Mouse (Mus musculus): ENCODE measurements around the gene Lgals9. TPM values are rescaled to one million over a fixed set of nuclear protein-coding genes. Genes with fewer than 3 reads are reported as not detected.

Lgals9 gene
- total and polyA plus RNA-seq, 2 experiments from 2014 or later, result 21.8 to 24.0 TPM

DNA sequence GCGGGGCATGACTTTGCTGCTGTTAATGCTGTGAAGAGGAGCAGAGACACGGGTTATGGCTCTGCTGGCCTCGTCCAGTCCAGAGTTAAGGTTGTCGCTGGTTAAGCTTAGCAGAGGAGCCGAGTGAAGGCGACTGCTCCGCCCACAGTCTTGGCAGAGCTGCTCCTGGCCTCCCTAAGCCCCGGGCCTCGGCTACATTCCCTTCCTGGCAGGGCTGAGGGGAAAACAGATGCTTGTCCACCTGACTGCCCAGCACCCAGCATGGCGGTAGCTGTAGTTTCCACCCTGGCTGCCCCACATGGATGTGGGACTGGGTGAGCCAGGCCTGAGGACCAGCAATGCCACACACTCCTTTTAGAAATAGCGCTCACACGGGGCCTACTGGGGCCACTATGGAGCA, 31.5 kb upstream of the Lgals9 start:
- no peak for ATAC-seq
- 62% methylated on average over 12 of the region's 12 CpGs for WGBS

DNA sequence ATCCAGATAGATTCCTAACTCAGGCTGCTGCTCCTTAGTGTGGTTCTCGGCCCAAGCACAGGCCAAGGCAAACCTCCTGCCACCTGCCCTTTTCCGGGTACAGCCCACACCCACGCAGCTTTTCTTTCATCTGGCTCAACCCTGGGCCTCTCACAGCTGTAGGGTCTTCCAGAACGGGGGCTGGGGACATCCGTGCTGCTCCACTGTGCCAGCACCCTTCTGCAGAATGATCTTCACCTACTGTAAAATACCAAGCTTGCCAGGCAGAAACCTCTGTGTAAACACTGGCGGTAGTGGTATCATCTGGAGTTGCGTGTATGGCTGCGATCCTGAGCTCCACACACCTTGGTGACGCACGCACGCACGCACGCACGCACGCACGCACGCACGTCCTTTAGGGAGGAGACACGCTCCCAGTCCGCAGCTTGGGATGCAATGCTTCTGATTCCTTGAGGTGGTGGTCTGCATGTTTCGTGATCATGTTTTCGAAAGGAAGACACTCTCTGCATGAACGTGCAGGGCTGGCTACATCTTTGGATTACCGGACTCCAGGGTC, 31.0 kb upstream of the Lgals9 start:
- H3K4me1 ChIP-seq (ENCODE audit: insufficient read depth, low read length), result no peaks in the 10 kb centered on the region
- H3K27me3 ChIP-seq (ENCODE audit: insufficient read depth, low read length), result no peaks in the 10 kb centered on the region
- WGBS, result 89% methylated on average over 24 of the region's 24 CpGs
- H3K4me2 ChIP-seq (ENCODE audit: low read depth, low read length), result no peak overlapping the region
- H3K9me3 ChIP-seq (ENCODE audit: low read length), result no peaks in the 10 kb centered on the region
- no peak overlapping the region for H3K4me3 ChIP-seq (ENCODE audit: low read length)
- H3K9ac ChIP-seq (replicated peaks; ENCODE audit: low read length), result no peak overlapping the region
- peaks cover 17% of the 10 kb centered on the region for H3K36me3 ChIP-seq (ENCODE audit: insufficient read depth, low read length)
- no peak for ATAC-seq
- TF ChIP-seq CTCF (IDR thresholded peaks at IDR 0.05; ENCODE audit: low read depth), result no peak
- DNase-seq (ENCODE audit: low spot score), result no peak
- H3K27ac ChIP-seq, result no peak overlapping the region

More for the DNA sequence above, 31.5 kb upstream of the Lgals9 start:
- TF ChIP-seq CTCF (IDR thresholded peaks at IDR 0.05; ENCODE audit: low read depth), result no peak
- Histone ChIP-seq H3K27ac (no peak overlapping the region), H3K4me3 (ENCODE audit: low read length) (no peak overlapping the region), H3K4me2 (ENCODE audit: low read depth, low read length) (no peak overlapping the region), H3K4me1 (ENCODE audit: insufficient read depth, low read length) (no peaks in the 10 kb centered on the region), H3K9ac (replicated peaks; ENCODE audit: low read length) (no peak overlapping the region), H3K36me3 (ENCODE audit: insufficient read depth, low read length) (peaks cover 17% of the 10 kb centered on the region), H3K9me3 (ENCODE audit: low read length) (no peaks in the 10 kb centered on the region), H3K27me3 (ENCODE audit: insufficient read depth, low read length) (no peaks in the 10 kb centered on the region)
- peak; percentile 51 for DNase-seq (ENCODE audit: low spot score)

DNA sequence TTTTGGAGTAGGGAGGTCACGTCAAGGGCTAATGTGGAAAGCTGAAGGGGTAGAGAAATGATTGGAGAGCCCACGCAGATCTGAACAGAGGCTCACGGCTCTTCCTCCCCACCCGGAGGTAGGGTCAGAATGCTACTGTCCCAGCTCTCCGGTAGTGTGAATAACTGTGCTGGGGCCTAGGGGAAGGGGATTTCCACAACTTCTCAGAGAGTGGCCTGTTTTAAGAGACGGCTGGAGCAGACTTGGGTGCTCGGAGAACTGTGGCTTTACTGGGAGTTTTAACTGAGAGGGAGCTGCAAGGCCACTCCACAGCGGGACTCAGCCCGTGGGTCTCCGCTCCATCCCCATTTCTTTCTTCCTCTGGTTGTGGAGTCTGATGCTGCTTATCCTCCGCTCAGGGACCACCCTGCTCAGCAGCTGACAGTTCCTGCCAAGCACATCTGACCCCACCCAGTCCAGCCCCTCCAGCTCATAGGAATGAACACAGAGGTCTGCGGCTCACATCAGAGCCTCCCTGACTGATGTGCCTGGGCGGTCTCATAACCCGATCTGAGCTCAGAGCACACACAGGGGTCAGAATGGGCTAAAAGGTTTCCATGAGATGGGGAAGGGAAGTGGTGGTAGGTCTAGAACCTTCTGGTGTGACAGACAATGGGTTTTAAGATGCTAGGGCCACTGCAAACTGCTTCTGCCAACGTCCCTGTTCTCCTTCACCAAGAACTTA, 30.0 kb upstream of the Lgals9 start:
- no peaks in the 10 kb centered on the region for H3K27me3 ChIP-seq (ENCODE audit: insufficient read depth, low read length)
- no peak for TF ChIP-seq CTCF (IDR thresholded peaks at IDR 0.05; ENCODE audit: low read depth)
- WGBS, result 65% methylated on average over 15 of the region's 15 CpGs
- no peak for ATAC-seq
- peaks cover 17% of the 10 kb centered on the region for H3K36me3 ChIP-seq (ENCODE audit: insufficient read depth, low read length)
- no peak overlapping the region for H3K4me3 ChIP-seq (ENCODE audit: low read length)
- H3K9me3 ChIP-seq (ENCODE audit: low read length), result no peaks in the 10 kb centered on the region
- H3K4me2 ChIP-seq (ENCODE audit: low read depth, low read length), result no peak overlapping the region
- H3K27ac ChIP-seq, result no peak overlapping the region
- no peak for DNase-seq (ENCODE audit: low spot score)
- H3K4me1 ChIP-seq (ENCODE audit: insufficient read depth, low read length), result no peaks in the 10 kb centered on the region
- H3K9ac ChIP-seq (replicated peaks; ENCODE audit: low read length), result no peak overlapping the region

DNA sequence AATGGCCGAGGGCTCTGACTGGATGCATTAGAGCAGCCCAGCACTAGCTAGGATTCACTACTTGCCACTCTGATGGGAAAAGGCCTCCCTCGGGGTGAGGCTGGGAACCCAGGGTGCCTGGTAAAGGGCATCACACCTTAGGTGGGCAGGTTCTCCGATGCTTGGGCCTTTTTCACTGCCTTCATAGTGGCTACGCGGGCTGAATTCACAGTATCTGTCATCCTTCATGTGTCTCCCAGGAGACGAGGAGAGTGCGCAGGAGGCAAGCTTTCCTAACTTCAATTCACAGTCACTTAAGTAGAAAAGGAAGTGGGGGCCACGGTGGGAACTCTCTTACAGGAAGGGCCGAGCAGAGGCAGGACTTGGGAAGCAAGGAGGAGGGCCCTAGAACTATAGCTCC, 29.1 kb upstream of the Lgals9 start:
- ATAC-seq, result no peak
- TF ChIP-seq CTCF (IDR thresholded peaks at IDR 0.05; ENCODE audit: low read depth), result no peak
- Histone ChIP-seq H3K4me3 (ENCODE audit: low read length) (no peak overlapping the region), H3K27me3 (ENCODE audit: insufficient read depth, low read length) (no peaks in the 10 kb centered on the region), H3K36me3 (ENCODE audit: insufficient read depth, low read length) (peaks cover 11% of the 10 kb centered on the region), H3K27ac (no peak overlapping the region), H3K4me1 (ENCODE audit: insufficient read depth, low read length) (no peaks in the 10 kb centered on the region), H3K4me2 (ENCODE audit: low read depth, low read length) (no peak overlapping the region), H3K9me3 (ENCODE audit: low read length) (no peaks in the 10 kb centered on the region), H3K9ac (replicated peaks; ENCODE audit: low read length) (no peak overlapping the region)
- WGBS, result 42% methylated on average over 9 of the region's 9 CpGs
- no peak for DNase-seq (ENCODE audit: low spot score)

DNA sequence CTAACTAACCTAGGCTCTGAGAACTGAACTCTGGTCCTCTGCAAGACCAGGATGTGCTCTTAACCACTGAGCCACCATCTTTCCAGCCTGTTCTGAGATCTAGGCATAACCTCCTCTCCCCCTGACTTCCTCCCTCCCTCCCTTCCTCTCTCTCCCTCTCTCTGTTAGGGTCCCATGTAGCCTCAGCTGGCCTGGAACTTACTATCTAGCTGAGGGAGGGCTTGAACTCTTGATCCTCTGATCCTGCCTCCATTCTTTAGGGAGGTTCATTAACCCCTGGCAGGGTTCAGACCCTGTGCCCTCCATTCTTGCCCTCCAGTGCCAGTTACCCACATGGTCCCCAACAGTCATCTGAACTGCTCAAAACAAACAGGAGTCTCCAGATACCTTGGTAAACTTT, 28.3 kb upstream of the Lgals9 start:
- H3K4me1 ChIP-seq (ENCODE audit: insufficient read depth, low read length), result no peaks in the 10 kb centered on the region
- H3K4me3 ChIP-seq (ENCODE audit: low read length), result no peak overlapping the region
- H3K9ac ChIP-seq (replicated peaks; ENCODE audit: low read length), result no peak overlapping the region
- H3K27ac ChIP-seq, result no peak overlapping the region
- H3K4me2 ChIP-seq (ENCODE audit: low read depth, low read length), result no peak overlapping the region
- no peak for DNase-seq (ENCODE audit: low spot score)
- peaks cover 3% of the 10 kb centered on the region; the same call in 1 of the 2 replicates for H3K36me3 ChIP-seq (ENCODE audit: insufficient read depth, low read length)
- ATAC-seq, result no peak
- TF ChIP-seq CTCF (IDR thresholded peaks at IDR 0.05; ENCODE audit: low read depth), result no peak
- H3K27me3 ChIP-seq (ENCODE audit: insufficient read depth, low read length), result no peaks in the 10 kb centered on the region
- no peaks in the 10 kb centered on the region for H3K9me3 ChIP-seq (ENCODE audit: low read length)

DNA sequence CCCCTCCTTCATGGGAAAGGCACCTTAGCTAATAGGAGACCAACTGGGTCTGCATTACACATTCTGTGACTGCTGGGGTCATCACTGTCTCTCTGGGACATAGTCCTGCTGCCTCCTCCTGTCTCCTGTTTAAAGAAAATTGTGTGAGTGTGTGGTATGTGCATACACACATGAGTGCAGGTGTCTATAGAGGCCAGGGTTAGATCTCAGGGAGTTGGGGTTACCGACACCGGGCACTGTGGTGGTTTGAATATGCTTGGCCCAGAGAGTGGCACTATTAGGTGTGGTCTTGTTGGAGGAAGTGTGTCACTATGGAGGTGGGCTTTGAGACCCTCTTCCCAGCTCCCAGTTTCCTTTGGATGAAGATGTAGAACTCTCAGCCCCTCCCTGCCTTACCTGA, 27.8 kb upstream of the Lgals9 start:
- H3K4me2 ChIP-seq (ENCODE audit: low read depth, low read length), result no peak overlapping the region
- H3K4me3 ChIP-seq (ENCODE audit: low read length), result no peak overlapping the region
- DNase-seq (ENCODE audit: low spot score) (no peak), ATAC-seq (no peak)
- H3K4me1 ChIP-seq (ENCODE audit: insufficient read depth, low read length), result no peaks in the 10 kb centered on the region
- no peak overlapping the region for H3K27ac ChIP-seq
- no peaks in the 10 kb centered on the region for H3K27me3 ChIP-seq (ENCODE audit: insufficient read depth, low read length)
- 90% methylated on average over 2 of the region's 2 CpGs for WGBS
- TF ChIP-seq CTCF (IDR thresholded peaks at IDR 0.05; ENCODE audit: low read depth), result no peak
- no peaks in the 10 kb centered on the region for H3K9me3 ChIP-seq (ENCODE audit: low read length)
- no peak overlapping the region for H3K9ac ChIP-seq (replicated peaks; ENCODE audit: low read length)
- 0 out of 2 replicates have a peak, but pooled peaks cover 3% of the 10 kb centered on the region for H3K36me3 ChIP-seq (ENCODE audit: insufficient read depth, low read length)

DNA sequence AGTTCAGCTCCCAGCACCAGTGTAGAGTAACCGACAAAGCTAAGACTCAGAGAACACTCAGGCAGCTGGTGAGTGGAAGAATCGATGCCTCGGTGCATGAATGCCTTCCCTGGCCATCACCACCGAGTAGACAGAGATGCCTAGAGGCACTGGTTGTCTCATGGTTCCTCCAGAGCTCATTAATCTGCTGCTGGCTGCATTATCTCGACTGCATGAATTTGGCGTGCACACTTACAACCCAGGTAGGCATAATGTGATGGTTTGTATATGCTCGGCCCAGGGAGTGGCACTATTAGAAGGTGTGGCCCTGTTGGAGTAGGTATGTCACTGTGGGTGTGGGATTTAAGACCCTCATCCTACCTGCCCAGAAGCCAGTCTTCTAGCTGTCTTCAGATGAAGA, 24.1 kb upstream of the Lgals9 start:
- Histone ChIP-seq H3K27me3 (ENCODE audit: insufficient read depth, low read length) (no peaks in the 10 kb centered on the region), H3K9ac (replicated peaks; ENCODE audit: low read length) (no peak overlapping the region), H3K4me3 (ENCODE audit: low read length) (no peak overlapping the region), H3K9me3 (ENCODE audit: low read length) (no peaks in the 10 kb centered on the region), H3K4me1 (ENCODE audit: insufficient read depth, low read length) (no peaks in the 10 kb centered on the region), H3K36me3 (ENCODE audit: insufficient read depth, low read length) (no peaks in the 10 kb centered on the region), H3K27ac (no peak overlapping the region), H3K4me2 (ENCODE audit: low read depth, low read length) (no peak overlapping the region)
- no peak for TF ChIP-seq CTCF (IDR thresholded peaks at IDR 0.05; ENCODE audit: low read depth)
- DNase-seq (ENCODE audit: low spot score), result no peak
- WGBS, result 71% methylated on average over 7 of the region's 7 CpGs
- no peak for ATAC-seq
